Mouse (Mus musculus) liver, embryonic 14 days (tissue): ENCODE measurements around the gene Pdha1. TPM values are rescaled to one million over a fixed set of nuclear protein-coding genes. Genes with fewer than 3 reads are reported as not detected.

Source experiments
- polyA plus RNA-seq: library from polyadenylated mRNA; depleted of rRNA; stranded (reverse); fragments of >200 nt; gene quantifications from 2 replicates; pipeline ENCODE4 v1.2.3, GENCODE M21; 2012; rRNA removed

The Pdha1 gene
- 38.9 and 40.1 TPM in 2 replicates for polyA plus RNA-seq

DNA sequence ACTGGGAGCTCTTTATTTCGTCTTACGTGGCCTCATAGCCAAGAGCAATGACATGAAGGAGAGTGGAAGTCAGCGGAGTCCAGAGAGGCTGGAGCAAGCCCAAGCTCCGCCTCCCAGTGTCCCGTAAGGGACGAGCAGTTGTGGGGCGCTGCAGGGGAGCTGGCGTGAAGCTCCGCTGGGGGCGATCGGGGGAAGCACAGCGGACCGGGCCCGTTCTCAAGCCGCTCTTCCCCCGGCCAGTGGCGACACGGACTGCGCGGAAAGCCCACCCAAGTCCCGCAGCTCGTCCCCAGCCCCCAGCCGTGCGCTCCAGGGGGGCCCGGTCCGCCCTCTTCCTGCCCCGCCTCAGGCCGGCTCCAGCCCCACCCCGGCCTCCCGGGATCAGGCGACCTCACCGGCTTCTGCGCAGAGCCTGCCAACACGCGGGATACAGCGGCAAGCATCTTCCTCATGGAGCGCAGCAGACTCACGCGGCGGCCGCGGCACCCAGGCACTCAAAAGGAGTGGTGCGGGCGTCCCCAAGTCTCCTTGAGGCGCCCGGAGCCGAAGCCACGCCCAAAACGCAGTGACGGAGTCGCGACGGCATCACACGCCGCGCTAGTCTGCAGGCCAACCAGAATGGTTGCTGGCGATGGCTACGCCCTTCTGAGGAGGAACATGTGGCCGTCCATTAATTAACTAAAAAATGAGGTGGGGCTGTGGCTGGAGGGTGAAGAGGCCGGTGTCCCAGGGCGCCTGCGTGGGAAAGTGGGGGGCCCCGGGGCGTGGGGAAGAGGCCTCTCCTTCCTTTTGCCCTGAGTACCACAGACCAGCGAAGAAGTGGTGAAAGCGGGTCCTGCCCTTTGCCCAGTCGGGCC, at the start of gene Pdha1:
TSS of gene Pdha1 (minus strand) at position 553 of the 857 bp plus-strand sequence.

Other genes starting within 250 kb of the Pdha1 start
- gene Map3k15, start 150.0 kb downstream of the Pdha1 start, polyA plus RNA-seq = 0.37 and 0.61 TPM in 2 replicates